Mouse (Mus musculus) forebrain, embryonic 14.5 days (tissue): ENCODE measurements at regions not wholly inside any gene's neighbourhood (a gene's known extent, or its start where the extent isn't known, plus 50 kb on each side); places are given as distances from the start of the nearest gene placed in this dataset.
"Not testable (repeated sequence)": the region's sequence is repeated elsewhere in the genome, so short reads cannot be mapped to it uniquely, and the experiment has no call there.

Experiments
- ATAC-seq: fragments of 200-750 bp; cut with Nextera tagmentation; 2 replicates; pipeline ENCODE4 v1.8.0; 2017; ENCODE audit warnings: mild to moderate bottlenecking, moderate library complexity
- DNase-seq: peaks from one replicate; pipeline ENCODE4 v3.0.0-alpha.2; 2015; ENCODE audit warnings: low spot score
- H3K27ac ChIP-seq: fragments of 300-500 bp; sonication (generic); 2 replicates; pipeline ENCODE4 v1.5.1; 2014; ENCODE audit warnings: low read depth, mild to moderate bottlenecking, control low read depth, low read length, moderate library complexity
- H3K27me3 ChIP-seq: fragments of 300-500 bp; sonication (generic); replicated peaks from 2 replicates; pipeline ENCODE4 v1.6.1; 2014; ENCODE audit warnings: low read length, control low read depth, mixed read lengths; ENCODE audit not compliant: control insufficient read depth, insufficient read depth
- H3K36me3 ChIP-seq: fragments of 300-500 bp; sonication (generic); 2 replicates; pipeline ENCODE4 v1.6.1; 2014; ENCODE audit warnings: low read length, control low read depth; ENCODE audit not compliant: control insufficient read depth, insufficient read depth
- H3K4me1 ChIP-seq: fragments of 300-500 bp; sonication (generic); 2 replicates; pipeline ENCODE4 v1.6.1; 2014; ENCODE audit warnings: antibody characterized with exemption, low read length, control low read depth; ENCODE audit not compliant: control insufficient read depth, insufficient read depth
- H3K4me2 ChIP-seq: fragments of 300-500 bp; sonication (generic); 2 replicates; pipeline ENCODE4 v1.6.1; 2014; ENCODE audit warnings: mild to moderate bottlenecking, control low read depth, low read length
- H3K4me3 ChIP-seq: fragments of 300-500 bp; sonication (generic); 2 replicates; pipeline ENCODE4 v1.5.1; 2014; ENCODE audit warnings: low read depth, low read length, control low read depth
- H3K9ac ChIP-seq: fragments of 300-500 bp; sonication (generic); 2 replicates; pipeline ENCODE4 v1.6.1; 2014; ENCODE audit warnings: mild to moderate bottlenecking, low read length, control low read depth, moderate library complexity
- H3K9me3 ChIP-seq: fragments of 300-500 bp; sonication (generic); replicated peaks from 2 replicates; pipeline ENCODE4 v1.6.1; 2016; ENCODE audit warnings: low read length, control low read depth, mixed read lengths; ENCODE audit not compliant: control insufficient read depth
- WGBS: fragments of 180-500 bp; shearing (Covaris S2); extraction: QIAGEN DNeasy Blood & Tissue Kit; methylation state at CpG from one replicate; pipeline ENCODE4 v1.1.7; 2014; 5-methylcytosine and 5-hydroxymethylcytosine counted together

DNA sequence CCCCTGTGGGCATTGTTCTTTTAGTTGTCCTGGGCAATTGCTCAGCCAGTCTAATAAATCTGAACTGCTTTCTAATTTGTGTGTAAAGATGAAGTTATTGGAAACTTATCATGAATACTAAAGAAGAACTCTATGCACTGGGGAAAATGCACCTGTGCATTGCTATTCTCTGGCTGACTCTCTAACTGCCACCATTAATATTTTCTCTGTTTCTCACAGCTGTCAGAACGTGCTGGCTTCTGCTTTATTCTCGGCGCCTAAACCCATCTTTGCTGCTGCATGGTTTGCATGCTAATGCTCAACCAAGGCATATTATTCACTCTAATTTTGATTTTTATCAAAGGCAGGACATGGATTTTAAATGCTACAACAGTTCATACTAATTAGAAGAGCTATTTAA lies 128.9 kb upstream of the Gm527 start:
- WGBS = 79% methylated on average over 3 of the region's 3 CpGs
- H3K27me3 ChIP-seq = no peaks in the 10 kb centered on the region
- H3K36me3 ChIP-seq = no peaks in the 10 kb centered on the region
- H3K4me2 ChIP-seq = no peak overlapping the region
- ATAC-seq (no peak; the same call in 1 of the 2 replicates), DNase-seq (no peak)
- no peak overlapping the region for H3K27ac ChIP-seq
- no peaks in the 10 kb centered on the region for H3K9me3 ChIP-seq
- H3K9ac ChIP-seq = no peak overlapping the region
- H3K4me3 ChIP-seq = no peak overlapping the region
- H3K4me1 ChIP-seq = no peaks in the 10 kb centered on the region

DNA sequence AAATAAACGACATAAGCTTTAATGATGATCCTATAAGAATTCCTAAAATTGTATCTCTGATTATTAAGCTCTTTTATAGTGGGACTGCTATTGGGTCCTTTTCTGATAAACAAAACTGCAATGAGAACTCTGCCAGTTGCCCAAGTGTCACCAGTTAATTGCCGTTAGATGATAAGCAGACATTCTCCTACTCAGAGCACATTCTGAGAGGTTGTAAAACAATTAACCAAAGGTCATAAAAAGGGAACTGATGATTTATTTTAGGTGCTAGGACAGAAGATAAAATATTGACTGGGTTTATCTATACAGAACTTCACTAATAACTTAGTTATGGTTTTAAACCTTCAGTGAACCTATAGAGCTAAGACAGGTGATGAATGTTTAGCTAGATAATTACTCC lies 109.2 kb upstream of the Gm527 start:
- not testable (repeated sequence) for H3K27me3 ChIP-seq, DNase-seq, ATAC-seq, H3K4me2 ChIP-seq, H3K9me3 ChIP-seq, H3K9ac ChIP-seq, H3K4me3 ChIP-seq, H3K36me3 ChIP-seq, H3K27ac ChIP-seq, H3K4me1 ChIP-seq
- 91% methylated on average over 2 of the region's 2 CpGs for WGBS

DNA sequence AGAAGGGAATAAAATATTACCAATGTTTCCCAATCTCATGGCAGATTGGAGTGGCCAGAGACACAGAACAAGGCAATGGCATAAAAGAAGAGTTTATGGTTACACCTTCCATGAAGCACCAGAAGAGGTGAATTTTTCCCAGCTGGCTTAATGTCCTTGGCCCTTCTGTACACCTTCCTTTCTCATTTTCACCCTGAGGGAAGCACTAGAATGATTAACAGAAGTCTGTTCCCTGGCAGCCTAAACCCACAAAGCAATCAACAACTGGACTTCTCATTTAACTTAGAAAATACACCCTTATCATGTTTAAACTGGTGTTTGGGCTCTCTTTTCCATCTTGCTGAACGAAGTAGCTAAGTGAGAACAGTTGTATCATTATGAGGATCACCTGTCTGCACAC lies 107.6 kb upstream of the Gm527 start:
- H3K9me3 ChIP-seq = no peaks in the 10 kb centered on the region
- no peak for ATAC-seq
- H3K27me3 ChIP-seq = no peaks in the 10 kb centered on the region
- no peak overlapping the region for H3K4me2 ChIP-seq
- no peak for DNase-seq
- 79% methylated on average over 1 of the region's 1 CpGs for WGBS
- H3K4me3 ChIP-seq = no peak overlapping the region
- H3K27ac ChIP-seq = no peak overlapping the region
- no peaks in the 10 kb centered on the region for H3K36me3 ChIP-seq
- H3K4me1 ChIP-seq = no peaks in the 10 kb centered on the region
- no peak overlapping the region for H3K9ac ChIP-seq

DNA sequence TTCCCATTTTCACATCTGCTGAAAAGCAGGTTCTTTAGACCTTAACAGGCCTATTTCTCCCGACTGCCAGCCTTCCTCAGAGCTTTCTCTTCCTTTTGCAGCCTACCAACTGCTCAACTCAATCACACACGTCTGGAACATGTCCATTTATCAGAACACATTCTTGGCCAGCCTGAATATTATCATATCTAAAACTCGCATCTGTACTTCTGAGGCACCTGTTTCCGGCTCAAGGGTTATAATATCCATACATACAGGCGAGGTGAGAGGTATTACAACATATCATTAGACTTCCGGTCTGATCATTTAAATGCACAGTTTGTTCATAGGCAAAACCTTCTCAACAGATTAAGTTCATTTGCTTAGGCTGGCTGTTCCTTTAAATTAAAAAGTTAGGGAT lies 101.8 kb upstream of the Gm527 start:
- Histone ChIP-seq H3K27me3 (no peaks in the 10 kb centered on the region), H3K36me3 (no peaks in the 10 kb centered on the region), H3K9ac (no peak overlapping the region), H3K4me3 (no peak overlapping the region), H3K4me2 (no peak overlapping the region), H3K4me1 (no peaks in the 10 kb centered on the region), H3K9me3 (no peaks in the 10 kb centered on the region), H3K27ac (no peak overlapping the region)
- no peak for ATAC-seq
- no peak for DNase-seq
- WGBS = 83% methylated on average over 6 of the region's 6 CpGs

DNA sequence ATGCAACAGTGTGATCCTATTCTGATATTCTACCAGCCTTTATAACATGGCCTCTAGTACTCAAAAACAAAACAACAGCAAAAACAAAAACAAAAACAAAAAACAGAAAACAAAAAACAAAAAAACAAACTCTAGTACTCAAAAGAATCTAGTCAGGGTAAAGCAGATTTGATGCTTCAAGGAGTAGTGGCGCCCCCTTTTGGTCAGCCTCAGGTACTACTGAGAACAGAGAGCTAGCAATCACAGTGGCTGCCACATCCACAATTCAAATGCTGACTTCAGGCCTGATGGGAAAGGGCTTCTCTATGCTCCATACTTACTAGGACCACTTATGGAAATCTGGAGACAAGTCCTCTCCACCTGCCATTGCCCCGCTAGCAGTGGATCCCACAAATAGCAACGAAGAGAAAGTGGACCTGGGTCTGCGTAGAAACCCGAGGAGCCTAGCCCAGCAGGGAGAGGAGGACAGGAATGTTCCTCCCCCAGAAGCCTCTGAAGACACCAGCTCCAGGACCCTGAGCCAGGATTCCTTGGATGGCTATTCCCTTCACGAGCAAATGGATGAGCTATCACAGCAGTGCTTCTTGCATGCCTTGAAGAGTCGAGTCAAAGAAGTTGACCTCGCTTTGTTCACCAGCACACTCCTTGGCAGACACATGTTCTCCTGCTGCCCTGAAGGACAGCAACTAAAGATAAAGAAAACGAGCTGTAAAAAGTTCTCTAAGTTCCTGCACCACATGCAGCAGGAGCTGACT lies 100.5 kb upstream of the Gm527 start:
- DNase-seq (peak; percentile 34), ATAC-seq (no peak)
- WGBS = 67% methylated on average over 9 of the region's 9 CpGs
- H3K9ac ChIP-seq = no peak overlapping the region
- no peaks in the 10 kb centered on the region for H3K36me3 ChIP-seq
- H3K4me1 ChIP-seq = no peaks in the 10 kb centered on the region
- H3K27me3 ChIP-seq = no peaks in the 10 kb centered on the region
- H3K27ac ChIP-seq = no peak overlapping the region
- H3K9me3 ChIP-seq = no peaks in the 10 kb centered on the region
- H3K4me3 ChIP-seq = no peak overlapping the region
- H3K4me2 ChIP-seq = no peak overlapping the region

DNA sequence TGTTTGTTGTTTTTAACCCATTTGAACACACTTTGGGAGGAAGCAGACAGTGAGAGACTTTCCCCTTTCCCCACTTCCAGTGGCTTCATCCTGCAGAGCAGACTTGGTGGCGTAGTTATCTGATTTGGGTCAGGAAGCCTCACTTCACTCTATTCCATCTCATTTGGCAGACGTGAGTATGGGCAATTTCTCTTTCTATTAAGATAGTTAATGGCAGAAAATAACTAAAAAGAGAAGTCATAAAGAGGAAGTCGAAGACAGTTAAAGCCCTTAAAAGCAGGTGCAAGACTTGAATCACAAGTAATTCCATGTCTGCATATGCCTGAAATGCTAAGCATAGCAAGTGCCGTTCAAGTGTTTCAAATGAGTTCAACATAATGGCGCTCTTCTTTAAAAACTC lies 97.0 kb upstream of the Gm527 start:
- 88% methylated on average over 5 of the region's 5 CpGs for WGBS
- ATAC-seq (no peak), DNase-seq (no peak)
- no peak overlapping the region for H3K9ac ChIP-seq
- H3K4me2 ChIP-seq = no peak overlapping the region
- H3K4me1 ChIP-seq = no peaks in the 10 kb centered on the region
- H3K27me3 ChIP-seq = no peaks in the 10 kb centered on the region
- no peak overlapping the region for H3K27ac ChIP-seq
- no peak overlapping the region for H3K4me3 ChIP-seq
- H3K36me3 ChIP-seq = no peaks in the 10 kb centered on the region
- no peaks in the 10 kb centered on the region for H3K9me3 ChIP-seq

DNA sequence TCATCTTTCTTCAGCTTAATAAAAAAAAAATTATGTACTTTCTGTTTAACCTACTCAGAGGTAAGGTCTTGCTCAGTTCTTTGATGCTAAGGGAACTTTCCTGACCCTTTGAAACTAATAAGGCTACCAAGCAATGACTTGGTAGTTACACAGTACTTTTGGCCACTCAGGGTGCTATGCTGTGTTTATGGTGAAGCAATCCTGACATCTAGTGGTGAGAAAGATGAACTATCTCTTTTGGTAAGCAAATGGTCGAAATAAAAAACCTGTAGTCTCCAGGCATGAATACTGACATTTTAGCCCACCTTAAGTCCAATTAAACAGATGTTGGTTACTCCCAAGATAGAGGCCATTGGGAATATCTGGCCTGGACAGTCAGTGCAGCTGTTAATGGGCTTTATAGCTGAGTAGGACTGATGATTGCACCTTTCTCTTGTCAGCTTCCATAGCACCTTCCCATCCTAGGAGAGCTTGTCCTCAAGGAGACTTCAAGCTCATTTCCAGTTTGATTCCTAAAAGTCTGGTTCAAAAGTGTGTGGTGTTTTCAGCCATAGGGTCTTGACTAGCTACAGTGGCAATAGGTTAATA lies 88.0 kb upstream of the Gm527 start:
- ATAC-seq (peak; percentile 80), DNase-seq (peak; percentile 82)
- H3K9ac ChIP-seq = no peak overlapping the region
- no peak overlapping the region for H3K27ac ChIP-seq
- WGBS = 7% methylated on average over 1 of the region's 1 CpGs
- H3K4me2 ChIP-seq = no peak overlapping the region
- H3K9me3 ChIP-seq = no peaks in the 10 kb centered on the region
- no peak overlapping the region for H3K4me3 ChIP-seq
- no peaks in the 10 kb centered on the region for H3K27me3 ChIP-seq
- H3K4me1 ChIP-seq = no peaks in the 10 kb centered on the region
- H3K36me3 ChIP-seq = no peaks in the 10 kb centered on the region

DNA sequence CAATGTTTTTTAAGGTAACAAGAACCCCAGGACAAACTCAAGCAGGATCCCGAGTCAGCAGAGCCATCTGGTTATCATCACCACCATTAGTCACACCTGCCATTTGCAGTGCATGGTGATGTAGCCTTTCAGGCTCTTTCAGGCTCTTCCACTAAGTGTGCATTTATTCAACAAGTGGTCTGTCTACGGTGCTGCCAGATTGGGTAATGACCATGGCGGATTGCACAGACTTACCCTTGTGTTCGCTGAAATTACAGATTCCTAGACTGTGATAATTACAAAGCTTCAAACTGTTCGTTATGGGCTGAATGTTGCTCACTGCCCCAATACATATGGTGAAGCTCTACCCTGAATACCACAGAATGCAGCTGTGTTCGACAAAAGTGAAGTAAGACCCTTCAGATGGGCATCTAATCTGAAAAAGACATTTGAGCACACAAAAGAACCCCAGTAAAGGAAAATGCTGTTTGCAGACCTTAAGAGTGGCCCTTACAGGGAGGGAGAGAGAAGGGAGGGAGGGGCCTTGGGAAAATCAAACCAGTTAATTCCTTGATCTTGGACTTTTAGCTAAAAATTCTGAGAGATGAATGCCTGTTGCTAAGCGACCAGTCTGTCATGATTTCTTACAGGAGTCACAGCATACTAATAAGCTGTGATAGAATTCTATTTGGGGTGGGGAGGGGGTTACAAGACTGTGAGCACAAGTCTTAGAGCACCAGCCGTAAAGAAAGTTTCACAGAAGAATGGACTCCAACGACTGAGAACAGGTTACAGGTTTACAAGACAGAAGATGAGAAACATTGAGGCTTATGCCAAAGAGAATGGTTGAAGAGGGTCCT lies 85.2 kb upstream of the Gm527 start:
- no peak overlapping the region for H3K4me3 ChIP-seq
- ATAC-seq (peak; percentile 65), DNase-seq (peak; percentile 20)
- H3K27me3 ChIP-seq = no peaks in the 10 kb centered on the region
- H3K27ac ChIP-seq = no peak overlapping the region
- H3K9ac ChIP-seq = no peak overlapping the region
- no peaks in the 10 kb centered on the region for H3K36me3 ChIP-seq
- WGBS = 41% methylated on average over 9 of the region's 9 CpGs
- no peaks in the 10 kb centered on the region for H3K9me3 ChIP-seq
- no peak overlapping the region for H3K4me2 ChIP-seq
- no peaks in the 10 kb centered on the region for H3K4me1 ChIP-seq

DNA sequence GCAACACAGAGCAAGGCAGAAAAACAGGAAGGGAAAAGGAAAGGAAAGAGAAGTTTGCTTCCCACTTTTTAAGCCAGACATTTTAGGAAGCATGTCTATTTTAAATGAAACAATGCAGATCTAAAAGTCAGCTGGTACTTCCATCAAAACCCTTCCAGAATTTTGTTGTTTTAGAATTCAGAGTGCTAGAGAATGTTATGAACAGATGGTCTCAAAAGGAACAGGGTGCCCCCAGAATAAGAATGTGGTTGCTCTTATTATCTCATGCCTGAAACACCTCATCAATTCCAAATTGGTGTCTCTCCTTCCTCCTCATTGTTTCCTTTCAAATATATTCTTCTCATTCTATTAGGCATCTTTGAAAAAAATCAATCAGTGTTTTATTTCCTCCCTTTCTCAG lies 60.0 kb upstream of the Gm527 start:
- ATAC-seq (no peak), DNase-seq (no peak)
- Histone ChIP-seq H3K4me1 (no peaks in the 10 kb centered on the region), H3K9ac (no peak overlapping the region), H3K4me2 (no peak overlapping the region), H3K27me3 (no peaks in the 10 kb centered on the region), H3K9me3 (peaks cover 4% of the 10 kb centered on the region; the same call in 1 of the 2 replicates), H3K4me3 (no peak overlapping the region), H3K27ac (no peak overlapping the region), H3K36me3 (no peaks in the 10 kb centered on the region)
